Mouse (Mus musculus) NIH3T3 (cell line): ENCODE results near the gene Fam89a.
A peak's percentile ranks its signal among the peaks of the same experiment; 100 is the strongest.

Experiments used
- DNase-seq: peaks from one replicate; pipeline ENCODE4 v3.0.0-alpha.2; 2012; ENCODE audit warnings: low read depth

Fam89a gene

GRCm38 (mm10) chr8:124752325-124752862 lies 762 bp upstream of the Fam89a start:
- DNase-seq = no peak

DNA sequence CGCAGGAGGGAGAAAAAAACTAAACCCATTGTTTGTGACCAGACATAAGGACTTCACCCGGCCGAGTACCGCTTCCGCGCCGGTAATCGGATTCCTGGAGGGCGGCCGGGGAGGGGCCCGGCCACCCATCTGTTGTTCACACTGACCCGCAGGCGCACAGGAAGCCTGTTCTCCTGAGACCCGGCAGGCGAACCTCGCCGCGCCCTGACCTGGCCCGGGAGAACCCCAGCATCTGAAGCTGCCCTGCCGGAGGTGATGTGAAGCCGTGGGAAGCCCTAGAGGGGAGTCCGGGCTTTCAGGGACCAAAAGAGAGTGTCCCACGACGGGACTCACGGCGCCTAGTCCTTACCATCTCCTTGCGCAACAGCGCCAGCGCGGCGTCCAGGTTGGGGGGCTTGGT lies 441 bp downstream of the Fam89a start:
- no peak for DNase-seq

- no peak for DNase-seq
Measured at GRCm38 (mm10) chr8:124746661-124747060, 5.0 kb downstream of the Fam89a start.

GRCm38 (mm10) chr8:124739268-124739667 lies 12.4 kb downstream of the Fam89a start:
- DNase-seq = peak; percentile 46

- no peak for DNase-seq
Measured at GRCm38 (mm10) chr8:124735371-124735911, 16.2 kb downstream of the Fam89a start.

GRCm38 (mm10) chr8:124732828-124733227 lies 18.8 kb downstream of the Fam89a start:
- no peak for DNase-seq

DNA sequence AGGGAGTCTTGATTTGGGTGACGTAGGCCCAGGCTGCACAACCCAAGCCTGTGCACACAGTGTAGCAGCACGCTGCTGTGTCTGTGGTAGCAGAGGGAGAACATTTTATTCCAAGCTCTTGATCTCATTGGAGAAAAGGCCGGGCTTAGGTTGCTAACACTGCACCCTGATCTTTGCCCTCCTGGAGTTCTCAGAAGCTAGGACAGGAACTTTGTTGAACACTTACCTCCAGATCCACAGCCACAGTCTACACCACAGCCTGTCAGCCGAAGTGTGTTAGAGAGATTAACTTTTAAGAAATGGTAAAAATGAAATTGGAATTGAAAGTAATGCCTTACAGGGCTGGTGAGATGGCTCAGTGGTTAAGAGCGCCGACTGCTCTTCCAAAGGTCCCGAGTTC lies 27.3 kb downstream of the Fam89a start:
- DNase-seq = no peak

- peak; percentile 97 for DNase-seq
Measured at GRCm38 (mm10) chr8:124721862-124722515, 29.6 kb downstream of the Fam89a start, which contains the start of the genes Ttc13 and Arv1. Ttc13 (minus strand) TSS chr8:124721983. Arv1 (plus strand) TSS chr8:124722139.

DNA sequence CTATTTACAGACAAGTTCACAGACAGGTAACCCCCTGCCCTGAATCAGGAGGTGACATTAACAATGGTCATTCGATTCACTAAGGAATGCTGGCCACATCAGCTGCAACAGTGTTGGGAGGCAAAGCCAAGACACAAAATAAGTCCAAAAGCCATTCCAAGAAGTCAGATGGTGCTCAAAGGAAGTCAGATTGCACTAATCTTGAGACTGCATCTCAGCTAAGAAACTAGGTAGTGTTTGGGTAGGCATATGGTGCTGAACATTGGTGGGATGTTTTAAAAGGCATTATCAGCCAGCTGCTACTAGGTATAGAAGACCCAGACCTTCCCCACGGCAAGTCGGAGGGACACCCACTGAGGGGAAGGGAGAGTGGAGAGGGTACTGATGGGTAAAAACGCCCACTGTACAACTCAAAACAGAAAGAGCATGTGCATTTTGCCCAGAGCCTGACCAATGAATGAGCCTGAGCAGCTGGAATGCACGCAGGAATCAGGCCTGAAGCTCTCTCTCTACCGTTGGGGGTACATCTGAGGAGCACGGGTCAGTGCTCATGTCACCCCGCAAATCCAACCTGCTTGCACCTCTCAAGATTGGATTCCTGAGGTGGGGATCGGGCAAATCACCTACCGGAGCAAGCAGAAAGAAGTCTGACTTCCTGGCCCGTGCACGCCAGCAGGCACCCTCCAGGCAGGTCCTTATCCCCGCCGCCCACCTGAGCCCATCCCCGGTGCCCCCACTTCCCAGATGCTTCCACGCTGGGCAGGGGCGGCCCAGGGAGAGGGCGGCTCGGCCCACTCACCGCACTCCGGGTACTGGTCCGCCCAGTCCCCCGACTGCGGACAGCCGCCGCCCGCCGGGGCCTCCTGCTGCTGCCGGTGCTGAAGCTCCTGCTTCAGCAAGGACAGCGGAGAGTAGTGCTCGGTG lies 30.4 kb downstream of the Fam89a start:
- peak; percentile 10 for DNase-seq

- peak; percentile 30 for DNase-seq
Measured at GRCm38 (mm10) chr8:124720133-124720532, 31.5 kb downstream of the Fam89a start.

DNA sequence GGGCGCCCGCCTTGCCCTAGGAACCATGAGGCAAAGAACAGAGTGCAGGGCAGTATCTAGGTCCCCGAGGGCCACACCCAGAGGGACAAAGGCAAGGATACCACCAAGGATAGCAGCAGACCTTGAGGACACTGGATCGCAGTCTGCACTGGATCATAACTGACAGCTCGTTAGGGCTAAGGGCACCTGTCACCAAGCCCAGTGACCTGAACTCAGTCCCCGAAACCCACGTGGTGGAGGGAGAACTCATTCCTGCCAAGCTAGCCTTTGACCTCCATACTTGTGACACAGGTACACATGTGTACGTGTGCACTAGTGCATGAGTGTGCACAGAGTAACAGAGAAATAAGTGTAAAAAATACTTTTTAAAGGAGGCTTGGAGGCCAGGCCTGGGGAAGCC lies 35.9 kb downstream of the Fam89a start:
- DNase-seq = no peak

DNA sequence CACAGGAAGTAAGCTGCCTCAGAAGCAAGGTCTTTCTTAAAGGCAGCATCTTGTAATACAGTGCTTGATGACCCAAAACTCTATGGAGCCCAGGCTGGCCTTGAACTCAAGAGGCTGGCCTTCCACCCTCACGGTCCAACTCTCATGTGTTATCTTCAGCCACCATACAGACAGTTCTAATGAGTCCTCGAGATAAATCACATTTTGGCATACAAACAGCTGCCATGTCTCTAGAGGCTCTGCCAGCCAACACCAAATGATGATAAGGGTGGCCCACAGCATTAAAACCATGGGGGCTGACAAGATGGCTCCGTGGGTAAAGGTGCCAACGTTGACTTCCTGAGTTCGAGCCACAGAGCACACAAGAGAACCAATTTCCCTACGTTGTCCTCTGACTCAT lies 38.4 kb downstream of the Fam89a start:
- DNase-seq = no peak

GRCm38 (mm10) chr8:124705823-124706222 lies 45.8 kb downstream of the Fam89a start:
- DNase-seq = no peak

GRCm38 (mm10) chr8:124704376-124704775 lies 47.3 kb downstream of the Fam89a start:
- DNase-seq = no peak

DNA sequence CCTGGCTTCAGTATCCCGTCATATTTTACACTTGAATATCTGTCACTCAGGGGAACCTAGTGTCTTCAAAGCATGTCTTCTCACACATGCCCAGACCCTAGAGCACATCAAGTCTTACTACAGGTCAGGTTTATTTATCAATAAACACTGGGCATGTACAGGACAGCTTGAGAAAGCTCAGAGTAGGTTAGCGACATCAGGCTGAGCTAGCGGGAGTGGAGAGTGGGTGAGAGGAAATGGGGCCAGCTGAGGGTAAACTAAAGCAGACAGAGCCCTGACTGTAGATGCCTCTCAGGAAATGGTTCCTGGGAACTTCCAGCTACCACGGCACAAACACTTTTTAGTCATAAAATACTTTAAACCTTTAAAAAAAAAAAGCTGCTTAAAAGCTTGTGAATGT lies 48.1 kb downstream of the Fam89a start:
- DNase-seq = no peak

DNA sequence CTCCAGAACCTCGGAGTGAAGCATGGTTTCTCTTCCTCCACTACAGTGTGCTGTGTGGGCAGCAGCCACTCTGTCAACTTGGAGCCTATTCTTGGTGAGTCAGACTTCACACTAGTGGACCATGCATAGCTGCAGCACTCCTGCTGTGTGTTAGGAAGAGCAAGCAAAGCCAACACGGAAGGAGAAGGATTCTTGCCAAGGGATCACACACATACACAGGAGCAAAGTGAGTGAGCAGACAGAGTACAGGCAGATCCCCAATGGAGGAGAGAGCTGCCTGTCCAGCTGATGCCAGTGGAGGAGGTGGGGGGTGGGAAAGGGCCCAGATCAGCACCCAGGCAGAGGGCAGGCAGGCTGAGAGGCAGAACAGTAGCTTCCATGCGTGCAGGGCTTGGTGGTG lies 49.4 kb downstream of the Fam89a start:
- peak; percentile 61 for DNase-seq

DNA sequence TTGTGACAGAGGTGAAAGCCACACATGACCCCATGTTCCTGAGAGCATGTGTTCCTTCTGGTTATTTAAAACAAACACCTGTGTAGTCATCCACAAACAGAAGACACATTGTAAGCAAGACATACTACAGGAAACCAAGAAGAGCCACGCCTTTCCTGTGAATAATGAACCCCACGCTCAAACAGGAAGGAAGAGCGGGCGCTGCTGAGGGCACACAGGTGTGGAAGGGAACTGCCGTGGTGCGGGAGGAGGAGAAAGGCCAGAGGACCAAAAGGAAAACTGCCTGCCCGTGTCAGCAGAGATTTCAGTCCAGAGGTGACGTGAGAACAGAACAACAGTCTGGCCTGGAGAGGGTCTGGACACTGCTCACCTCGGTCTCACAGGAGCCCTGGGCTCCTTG lies 50.6 kb downstream of the Fam89a start:
- DNase-seq = no peak

- DNase-seq = no peak
Measured at GRCm38 (mm10) chr8:124700271-124700670, 51.4 kb downstream of the Fam89a start.

DNA sequence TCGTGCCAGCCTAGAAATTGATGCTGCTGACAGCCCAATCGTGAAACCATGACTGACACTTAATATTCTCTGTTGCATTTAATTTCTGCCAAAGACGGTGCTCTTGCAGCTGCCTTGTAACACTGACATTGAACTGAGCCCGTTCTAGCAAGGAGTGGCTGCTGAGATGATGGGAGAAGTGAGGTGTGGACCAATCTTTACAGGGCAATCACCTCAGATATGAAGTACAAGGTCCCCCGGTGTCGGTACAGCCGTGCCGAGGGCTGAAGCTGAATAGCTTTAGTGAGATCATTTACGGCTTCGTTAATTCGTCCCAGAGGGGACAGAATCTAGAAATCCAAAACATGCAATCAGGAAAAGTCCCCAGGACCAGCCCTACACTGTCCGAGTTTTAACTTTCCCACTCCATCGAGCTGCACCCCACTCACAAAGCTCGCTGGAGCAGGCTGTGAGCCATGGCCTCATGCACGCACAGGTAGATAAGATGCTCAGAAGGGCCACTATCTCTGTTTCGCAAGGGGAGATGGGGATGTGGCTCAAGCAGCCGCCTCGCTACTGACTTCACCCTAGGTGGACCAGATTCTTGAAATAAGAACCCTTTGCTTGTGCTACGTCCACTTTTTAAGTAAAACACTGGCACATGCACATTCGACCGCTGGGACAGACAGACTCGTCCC lies 56.1 kb downstream of the Fam89a start:
- DNase-seq = no peak

DNA sequence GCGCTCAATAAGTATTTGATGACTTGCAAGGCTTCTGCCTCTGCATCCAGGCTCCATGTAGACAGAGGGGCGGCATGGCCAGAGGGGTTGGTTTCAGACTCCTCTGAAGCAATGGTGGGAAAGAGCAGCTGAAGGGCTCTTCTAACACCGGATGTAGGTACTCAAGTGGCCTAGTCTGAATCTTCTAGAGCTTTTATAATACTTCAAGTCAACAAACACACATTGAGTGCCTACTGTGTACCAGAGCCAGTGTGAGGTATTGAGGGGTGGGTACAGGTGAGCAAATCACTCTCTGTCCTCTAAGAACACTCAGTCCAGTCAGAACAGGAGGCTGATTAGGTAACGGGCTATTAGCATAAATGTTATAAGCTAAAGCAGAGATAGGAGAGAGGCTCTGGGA lies 59.9 kb downstream of the Fam89a start:
- no peak for DNase-seq
